Mouse (Mus musculus) ovary, postnatal 14 days (tissue): ENCODE measurements around the gene Plcb4.

Source experiments
- DNase-seq: peaks from one replicate; pipeline ENCODE4 v3.0.0; 2022; ENCODE audit warnings: low spot score

The Plcb4 gene

GRCm38 (mm10) chr2:135658486-135659390 lies at the start of gene Plcb4:
TSS of gene Plcb4 (plus strand) at chr2:135659011.
- DNase-seq = peak; percentile 67

GRCm38 (mm10) chr2:135614651-135615261 lies 44.1 kb upstream of the Plcb4 start:
- no peak for DNase-seq

- no peak for DNase-seq
Measured at GRCm38 (mm10) chr2:135616090-135616489, 42.7 kb upstream of the Plcb4 start.

GRCm38 (mm10) chr2:135618551-135618950 lies 40.3 kb upstream of the Plcb4 start:
- no peak for DNase-seq

- no peak for DNase-seq
Measured at GRCm38 (mm10) chr2:135619956-135620355, 38.9 kb upstream of the Plcb4 start.

GRCm38 (mm10) chr2:135627821-135628220 lies 31.0 kb upstream of the Plcb4 start:
- no peak for DNase-seq

- no peak for DNase-seq
Measured at GRCm38 (mm10) chr2:135637227-135637626, 21.6 kb upstream of the Plcb4 start.

GRCm38 (mm10) chr2:135641002-135641401 lies 17.8 kb upstream of the Plcb4 start:
- DNase-seq = no peak

- no peak for DNase-seq
Measured at GRCm38 (mm10) chr2:135641636-135642035, 17.2 kb upstream of the Plcb4 start.

- DNase-seq = no peak
Measured at GRCm38 (mm10) chr2:135646226-135646625, 12.6 kb upstream of the Plcb4 start.

- DNase-seq = no peak
Measured at GRCm38 (mm10) chr2:135646654-135647053, 12.2 kb upstream of the Plcb4 start.

- DNase-seq = no peak
Measured at GRCm38 (mm10) chr2:135647985-135648384, 10.8 kb upstream of the Plcb4 start.

- no peak for DNase-seq
Measured at GRCm38 (mm10) chr2:135650885-135651284, 7.9 kb upstream of the Plcb4 start.

- no peak for DNase-seq
Measured at GRCm38 (mm10) chr2:135652040-135652439, 6.8 kb upstream of the Plcb4 start.

- no peak for DNase-seq
Measured at GRCm38 (mm10) chr2:135652451-135652850, 6.4 kb upstream of the Plcb4 start.

- DNase-seq = no peak
Measured at GRCm38 (mm10) chr2:135655948-135656347, 2.9 kb upstream of the Plcb4 start.

GRCm38 (mm10) chr2:135656586-135656985 lies 2.2 kb upstream of the Plcb4 start:
- DNase-seq = no peak

- DNase-seq = peak; percentile 38
Measured at GRCm38 (mm10) chr2:135659391-135660180, 775 bp downstream of the Plcb4 start.

GRCm38 (mm10) chr2:135660816-135661215 lies 2.0 kb downstream of the Plcb4 start:
- no peak for DNase-seq

- DNase-seq = no peak
Measured at GRCm38 (mm10) chr2:135663785-135664184, 5.0 kb downstream of the Plcb4 start.

GRCm38 (mm10) chr2:135667496-135667895 lies 8.7 kb downstream of the Plcb4 start:
- DNase-seq = no peak

- DNase-seq = no peak
Measured at GRCm38 (mm10) chr2:135672459-135673104, 13.8 kb downstream of the Plcb4 start.
